Mouse (Mus musculus) erythroblast, embryonic 14.5 days (primary cell): Measurements from ENCODE around the gene Rundc3a. TPM values are rescaled to one million over a fixed set of nuclear protein-coding genes. Genes with fewer than 3 reads are reported as not detected.

ENCODE experiments used
- H3K27me3 ChIP-seq: 2 replicates; pipeline ENCODE4 v1.6.1; 2012; ENCODE audit warnings: inconsistent platforms; ENCODE audit not compliant: control insufficient read depth
- H3K36me3 ChIP-seq: 2 replicates; pipeline ENCODE4 v1.6.1; 2012; ENCODE audit warnings: mild to moderate bottlenecking, inconsistent platforms; ENCODE audit not compliant: control insufficient read depth
- H3K4me1 ChIP-seq: 2 replicates; pipeline ENCODE4 v1.6.1; 2012; ENCODE audit warnings: inconsistent platforms; ENCODE audit not compliant: control insufficient read depth
- H3K4me3 ChIP-seq: replicated peaks from 2 replicates; pipeline ENCODE3; 2012; ENCODE audit warnings: moderate library complexity, mild to moderate bottlenecking, inconsistent platforms
- H3K9me3 ChIP-seq: 2 replicates; pipeline ENCODE4 v1.6.1; 2012; ENCODE audit warnings: low read length, inconsistent platforms, mixed read lengths; ENCODE audit not compliant: control insufficient read depth
- GATA1 ChIP-seq: IDR thresholded peaks from 2 replicates; pipeline ENCODE4 v1.6.1; 2012; ENCODE audit warnings: low read length, inconsistent platforms, mixed read lengths
- TAL1 ChIP-seq: IDR thresholded peaks from 3 replicates; pipeline ENCODE4 v1.6.1; 2012; ENCODE audit warnings: low read length, inconsistent platforms, mixed read lengths
- polyA plus RNA-seq: library from polyadenylated mRNA; stranded (reverse); fragments of >175 nt; gene quantifications from 2 replicates; pipeline ENCODE4 v1.2.3, GENCODE M21; 2012

Gene Rundc3a
- polyA plus RNA-seq, 1 experiment, result 1.8 TPM

- TF ChIP-seq TAL1 (no peak), GATA1 (no peak)
- peaks cover 49% of the 10 kb centered on the region for H3K4me1 ChIP-seq
- H3K9me3 ChIP-seq, result peaks cover 17% of the 10 kb centered on the region
- peaks cover 60% of the 10 kb centered on the region for H3K27me3 ChIP-seq
- H3K4me3 ChIP-seq, result no peak overlapping the region
- H3K36me3 ChIP-seq, result peaks cover 20% of the 10 kb centered on the region
Observed at GRCm38 (mm10) chr11:102434406-102434805, 41.2 kb downstream of the Rundc3a start.

GRCm38 (mm10) chr11:102434816-102435705 is 41.9 kb downstream of the Rundc3a start:
- H3K27me3 ChIP-seq, result peaks cover 62% of the 10 kb centered on the region
- H3K9me3 ChIP-seq, result peaks cover 17% of the 10 kb centered on the region
- H3K4me3 ChIP-seq, result no peak overlapping the region
- TF ChIP-seq GATA1 (no peak), TAL1 (no peak)
- H3K36me3 ChIP-seq, result peaks cover 20% of the 10 kb centered on the region
- peaks cover 42% of the 10 kb centered on the region for H3K4me1 ChIP-seq

- H3K4me1 ChIP-seq, result peaks cover 34% of the 10 kb centered on the region
Observed at GRCm38 (mm10) chr11:102435754-102436470, 42.7 kb downstream of the Rundc3a start.

GRCm38 (mm10) chr11:102436471-102436790 is 43.2 kb downstream of the Rundc3a start:
- Histone ChIP-seq H3K4me1 (peaks cover 29% of the 10 kb centered on the region), H3K4me3 (no peak overlapping the region), H3K27me3 (peaks cover 69% of the 10 kb centered on the region), H3K9me3 (peaks cover 17% of the 10 kb centered on the region), H3K36me3 (peaks cover 20% of the 10 kb centered on the region)
- no peak for TF ChIP-seq TAL1
- no peak for TF ChIP-seq GATA1

More at GRCm38 (mm10) chr11:102435754-102436470, 42.7 kb downstream of the Rundc3a start:
- TF ChIP-seq TAL1 (no peak), GATA1 (no peak)
- H3K9me3 ChIP-seq, result peaks cover 17% of the 10 kb centered on the region
- peaks cover 20% of the 10 kb centered on the region for H3K36me3 ChIP-seq
- no peak overlapping the region for H3K4me3 ChIP-seq
- peaks cover 67% of the 10 kb centered on the region for H3K27me3 ChIP-seq

- Histone ChIP-seq H3K4me1 (peaks cover 22% of the 10 kb centered on the region), H3K36me3 (peaks cover 20% of the 10 kb centered on the region), H3K4me3 (peak overlapping the region; percentile 45), H3K9me3 (peaks cover 17% of the 10 kb centered on the region), H3K27me3 (peaks cover 65% of the 10 kb centered on the region)
- TF ChIP-seq GATA1, result no peak
- TF ChIP-seq TAL1, result no peak
Observed at GRCm38 (mm10) chr11:102437120-102438061, 44.2 kb downstream of the Rundc3a start.

- H3K9me3 ChIP-seq, result peaks cover 17% of the 10 kb centered on the region
- TF ChIP-seq GATA1 (no peak), TAL1 (no peak)
- peak overlapping the region; percentile 45 for H3K4me3 ChIP-seq
- peaks cover 20% of the 10 kb centered on the region for H3K36me3 ChIP-seq
- peaks cover 17% of the 10 kb centered on the region for H3K4me1 ChIP-seq
- H3K27me3 ChIP-seq, result peaks cover 64% of the 10 kb centered on the region
Observed at GRCm38 (mm10) chr11:102438212-102439092, 45.2 kb downstream of the Rundc3a start.

- Histone ChIP-seq H3K9me3 (peaks cover 17% of the 10 kb centered on the region), H3K4me3 (no peak overlapping the region), H3K36me3 (peaks cover 18% of the 10 kb centered on the region), H3K4me1 (peaks cover 13% of the 10 kb centered on the region), H3K27me3 (peaks cover 74% of the 10 kb centered on the region)
- TF ChIP-seq TAL1, result no peak
- TF ChIP-seq GATA1, result no peak
Observed at GRCm38 (mm10) chr11:102439093-102440082, 46.2 kb downstream of the Rundc3a start.
